Mouse (Mus musculus) kidney, adult 8-10 months (tissue): Measurements from ENCODE around the gene Adamts18.

ENCODE experiments used
- DNase-seq, 2 experiments: peaks; one replicate each; pipeline ENCODE4 v3.0.0; 2022

The Adamts18 gene

DNA sequence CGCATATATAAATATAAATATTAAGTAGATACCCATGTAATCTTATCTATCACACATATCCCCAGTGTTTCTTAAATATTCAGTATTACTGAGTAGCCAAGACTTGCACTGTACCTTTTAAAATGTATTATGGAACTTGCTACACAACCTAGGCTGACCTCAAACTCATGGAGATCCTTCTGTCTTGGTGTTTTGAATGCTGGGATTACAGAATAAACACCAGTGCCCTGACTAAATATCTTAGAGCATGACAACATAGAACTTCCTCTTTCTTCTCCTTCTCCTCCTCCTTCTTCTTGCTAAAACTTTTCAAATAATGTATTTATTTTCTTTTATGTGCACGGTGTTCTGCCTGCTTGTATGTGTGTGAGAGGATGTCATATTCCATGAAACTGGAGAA lies 95.4 kb downstream of the Adamts18 start:
- no peak for DNase-seq

- DNase-seq = no peak
Measured at GRCm38 (mm10) chr8:113752349-113752748, 96.2 kb downstream of the Adamts18 start.

DNA sequence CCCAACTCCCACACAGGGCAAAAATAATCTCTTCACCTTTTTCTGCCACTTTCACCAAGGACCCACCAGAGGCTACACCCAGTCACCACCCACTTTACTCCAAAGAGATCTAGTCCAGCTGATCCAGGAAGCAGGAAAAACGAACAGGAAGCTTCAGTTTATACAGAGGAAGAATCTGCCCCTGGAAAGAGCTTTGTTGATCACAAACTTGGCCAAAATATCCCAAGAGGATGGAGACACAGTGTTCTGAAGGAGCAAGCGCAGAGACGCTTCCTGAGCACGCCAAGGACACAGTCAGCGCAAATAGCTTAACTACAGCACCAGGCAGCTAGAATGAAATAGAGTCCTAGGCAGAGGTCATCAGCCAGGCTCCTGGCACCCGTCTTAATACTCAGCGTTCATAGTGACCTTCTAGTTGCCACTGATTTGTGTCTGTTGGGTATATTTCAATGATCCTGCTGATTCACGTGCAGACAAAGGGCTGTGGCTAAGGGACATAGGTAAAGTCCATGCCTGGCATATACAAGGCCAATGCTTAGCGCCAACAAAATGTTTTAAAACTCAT lies 113.0 kb downstream of the Adamts18 start:
- DNase-seq = no peak

GRCm38 (mm10) chr8:113725331-113725730 lies 123.2 kb downstream of the Adamts18 start:
- no peak for DNase-seq

DNA sequence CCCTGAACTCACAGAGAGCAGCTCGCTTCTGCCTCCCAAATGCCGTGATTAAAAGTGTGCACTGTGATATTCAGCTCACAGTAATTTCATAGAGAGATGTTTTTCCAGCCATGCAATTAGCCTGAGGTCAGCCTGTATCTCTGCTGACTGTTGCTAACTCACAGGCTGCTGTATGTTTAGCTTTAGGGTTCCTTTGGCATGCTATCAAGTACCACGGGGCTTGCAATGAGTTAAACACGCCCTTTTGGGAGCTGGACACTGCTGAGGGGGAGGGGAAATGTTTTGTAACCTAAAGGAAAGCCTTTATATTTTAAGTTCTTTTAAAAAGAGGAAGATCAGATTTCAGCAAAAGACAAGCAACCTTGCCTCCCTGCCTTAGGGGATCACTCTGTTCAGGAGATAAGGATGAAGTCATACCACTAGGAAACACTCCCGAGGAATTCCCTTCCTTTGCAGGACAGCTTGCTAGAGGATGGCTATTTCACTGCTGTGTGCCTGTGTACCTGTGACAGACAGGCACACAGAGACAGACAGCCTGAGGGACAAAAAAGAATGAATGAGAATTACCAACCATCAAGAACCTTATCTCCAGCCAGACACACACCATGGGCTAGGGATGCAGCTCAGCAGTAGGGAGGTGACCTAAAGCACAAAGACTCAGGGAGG lies 124.5 kb downstream of the Adamts18 start:
- DNase-seq = no peak

GRCm38 (mm10) chr8:113721459-113721858 lies 127.1 kb downstream of the Adamts18 start:
- DNase-seq = peak in 1 of 2 experiments; percentile 4

DNA sequence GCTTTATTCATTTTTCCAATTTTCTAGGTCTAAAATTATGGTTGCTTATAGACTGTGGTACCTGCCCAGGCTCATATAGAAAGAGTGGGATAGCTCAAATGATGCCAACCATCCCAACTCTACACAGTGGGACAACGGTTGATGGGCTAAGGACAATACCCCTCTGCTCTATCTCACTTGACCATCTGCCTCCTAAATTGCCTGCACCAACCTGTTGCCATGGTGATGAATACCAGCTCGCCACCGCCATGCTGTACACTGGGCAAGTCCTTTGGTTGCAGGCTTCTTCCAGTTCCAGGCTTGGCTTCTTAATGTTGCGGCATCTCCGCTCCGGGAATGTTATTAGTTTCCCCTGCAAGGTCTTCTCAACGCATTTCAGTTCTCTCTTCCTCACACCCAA lies 143.6 kb downstream of the Adamts18 start:
- DNase-seq = no peak

DNA sequence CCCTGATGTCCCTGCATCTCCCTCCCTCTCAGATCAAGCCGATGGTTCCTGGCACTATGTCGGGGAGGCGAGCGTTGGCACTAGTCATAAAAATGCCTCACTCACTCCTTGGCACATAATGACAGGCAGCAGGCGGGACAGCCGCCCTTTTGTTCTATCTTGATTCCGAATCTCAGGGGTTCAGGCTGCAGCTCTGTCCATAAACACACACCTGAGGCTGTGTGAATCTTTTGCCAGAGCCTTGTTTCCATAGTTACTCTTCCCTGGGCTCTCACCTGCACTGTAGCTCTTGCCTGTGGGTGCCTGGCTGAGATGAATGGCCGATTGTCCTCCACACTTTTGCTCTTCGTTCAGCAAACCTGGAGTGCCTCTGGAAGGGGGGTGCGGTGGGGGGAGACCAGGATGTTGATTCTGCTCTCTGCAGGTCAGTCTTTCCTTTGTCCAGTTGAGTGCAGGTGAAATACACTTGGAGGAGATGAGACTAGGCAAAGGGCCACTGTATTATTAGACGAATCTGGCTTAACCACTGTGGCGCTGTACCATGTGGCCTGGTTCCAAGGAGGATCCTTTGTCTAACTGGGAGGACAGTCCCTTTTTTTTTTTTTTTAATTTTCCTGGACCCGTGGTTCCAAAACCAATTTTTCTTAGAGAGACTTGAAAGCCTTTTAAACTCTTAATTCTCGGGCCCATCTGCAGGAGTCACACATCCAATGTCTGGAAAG lies 156.8 kb downstream of the Adamts18 start:
- DNase-seq = no peak

DNA sequence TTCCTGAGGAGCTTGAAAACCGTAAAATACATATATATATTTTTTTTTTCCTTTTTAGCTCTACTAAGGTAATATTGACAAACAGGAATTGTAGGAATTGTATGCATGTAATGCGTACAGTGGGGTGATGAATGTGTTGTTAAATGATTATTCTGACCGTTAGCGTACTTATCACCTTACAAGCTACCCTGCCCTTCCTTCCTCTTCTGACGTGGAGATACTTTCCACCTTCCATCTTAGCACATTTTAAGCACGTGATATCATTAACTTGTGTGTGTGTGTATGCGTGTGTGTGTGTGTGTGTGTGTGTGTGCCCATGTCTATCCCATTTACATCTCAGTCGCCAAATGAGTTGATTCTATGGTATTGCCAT lies 160.0 kb downstream of the Adamts18 start:
- DNase-seq = no peak

- no peak for DNase-seq
Measured at GRCm38 (mm10) chr8:113687889-113688542, 160.5 kb downstream of the Adamts18 start.

- DNase-seq = no peak
Measured at GRCm38 (mm10) chr8:113679361-113679760, 169.2 kb downstream of the Adamts18 start.

DNA sequence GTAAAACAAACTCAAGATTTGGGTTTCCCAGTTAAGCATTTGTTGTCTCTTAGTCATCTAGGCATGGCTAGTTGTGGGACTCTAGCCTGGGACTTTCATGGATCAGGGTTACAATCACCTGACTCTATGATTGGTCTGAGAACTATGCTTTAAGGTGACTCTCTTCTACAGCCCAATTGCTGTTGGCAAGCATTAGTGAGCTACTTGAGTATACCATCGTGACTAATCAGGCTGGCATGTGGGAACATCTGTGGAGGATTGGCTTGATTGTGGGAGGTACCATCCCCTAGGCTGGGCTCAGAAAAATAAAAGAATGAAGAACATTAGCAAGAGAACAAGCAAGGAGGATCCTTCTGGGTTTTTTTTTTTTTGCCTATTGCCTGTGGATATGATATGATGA lies 171.7 kb downstream of the Adamts18 start:
- DNase-seq = no peak

DNA sequence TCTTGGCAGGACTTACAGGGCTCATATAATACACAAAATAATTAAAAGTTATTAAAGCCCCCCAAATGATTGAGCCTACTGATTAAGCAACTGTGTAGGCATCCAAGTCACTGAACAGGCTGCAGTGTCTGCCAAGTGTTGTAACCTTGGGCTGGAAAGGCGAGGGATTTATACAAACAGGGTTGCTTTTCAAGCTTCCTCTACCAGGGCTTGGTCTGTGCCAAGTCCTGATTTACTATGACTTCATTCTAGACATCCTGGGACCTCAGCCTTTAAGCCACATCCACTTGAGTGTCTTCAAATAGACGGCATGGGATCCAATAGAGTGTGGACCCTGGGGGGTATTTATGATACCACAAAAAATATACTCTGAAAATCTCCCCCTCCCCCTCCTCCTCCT lies 173.3 kb downstream of the Adamts18 start:
- DNase-seq = no peak

GRCm38 (mm10) chr8:113674611-113675010 lies 173.9 kb downstream of the Adamts18 start:
- no peak for DNase-seq

GRCm38 (mm10) chr8:113673300-113673699 lies 175.2 kb downstream of the Adamts18 start:
- no peak for DNase-seq

DNA sequence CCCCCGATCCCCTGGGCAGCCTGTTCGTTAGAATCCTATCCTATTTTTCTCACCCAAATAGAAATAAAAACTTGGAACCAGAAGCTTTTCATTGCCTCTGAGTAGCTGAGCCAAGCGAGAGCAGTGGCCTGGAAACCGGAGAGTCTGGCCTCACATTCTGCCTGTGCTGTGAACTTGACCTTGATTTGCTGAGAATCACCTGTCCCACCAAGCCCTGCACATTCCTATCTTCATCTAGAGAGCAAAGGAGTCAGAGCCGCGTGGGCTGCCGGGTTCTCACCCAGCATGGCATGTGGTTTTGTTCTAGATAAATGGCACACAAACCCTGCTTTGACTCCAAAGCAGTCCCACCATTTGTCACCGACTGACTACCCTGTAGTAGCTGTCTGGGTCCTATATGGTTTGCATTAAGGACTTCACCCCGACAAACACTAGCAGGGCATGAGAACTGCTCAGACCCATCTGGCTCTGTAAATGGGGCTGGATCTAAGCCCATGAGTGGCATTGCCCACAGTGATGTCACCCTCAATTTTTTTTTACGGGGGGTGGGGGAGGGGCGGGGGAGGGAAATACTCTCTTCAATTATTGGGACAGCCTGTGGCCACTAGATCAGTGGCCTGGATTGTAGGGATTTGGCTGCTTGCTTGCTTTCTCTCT lies 175.8 kb downstream of the Adamts18 start:
- DNase-seq = no peak

DNA sequence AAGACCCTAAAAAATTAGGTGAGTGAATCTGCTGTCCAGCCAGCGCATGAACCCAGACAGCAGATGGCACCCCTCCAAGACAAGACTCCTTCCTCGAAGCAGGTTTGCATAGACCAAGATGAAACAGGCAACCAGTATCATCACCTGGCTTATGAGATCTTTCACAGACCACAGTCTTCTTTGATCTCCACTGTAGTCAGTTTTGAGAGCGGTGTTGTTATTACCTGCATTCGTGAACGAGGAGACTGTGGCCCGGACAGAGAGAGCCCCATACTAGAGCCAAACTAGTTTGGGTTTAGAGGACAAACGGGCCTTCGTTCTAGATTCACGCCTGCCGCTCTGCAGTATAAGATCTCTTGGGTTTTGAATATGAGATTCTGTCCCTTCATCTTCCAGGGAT lies 178.6 kb downstream of the Adamts18 start:
- DNase-seq = no peak

- no peak for DNase-seq
Measured at GRCm38 (mm10) chr8:113666714-113667432, 181.7 kb downstream of the Adamts18 start.

GRCm38 (mm10) chr8:113665951-113666350 lies 182.6 kb downstream of the Adamts18 start:
- DNase-seq = no peak

DNA sequence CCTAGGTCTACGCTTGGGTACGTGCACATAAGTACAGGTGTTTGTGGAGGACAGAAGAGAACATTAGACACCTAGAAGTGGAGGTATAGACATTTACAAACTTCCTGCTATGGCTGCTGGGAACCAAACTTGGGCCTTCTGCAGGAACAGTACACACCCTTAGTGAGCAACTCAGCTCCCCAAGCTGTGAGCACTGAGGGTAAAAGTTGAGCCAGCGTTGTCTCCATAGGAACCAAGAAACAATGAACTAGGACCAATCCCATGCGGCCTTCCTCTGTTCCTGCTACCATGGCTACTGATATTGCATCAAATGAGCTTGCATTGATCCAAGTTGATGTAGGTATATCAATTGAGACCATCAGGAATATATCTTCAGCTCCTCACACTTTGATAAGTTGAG lies 183.5 kb downstream of the Adamts18 start:
- DNase-seq = no peak

- DNase-seq = peak; percentile 63 to 85
Measured at GRCm38 (mm10) chr8:113664544-113664943, 184.0 kb downstream of the Adamts18 start.

- no peak for DNase-seq
Measured at GRCm38 (mm10) chr8:113660128-113660527, 188.4 kb downstream of the Adamts18 start.
